ENCODE assay signal across 20 mouse cellular contexts in the genomic region with DNA sequence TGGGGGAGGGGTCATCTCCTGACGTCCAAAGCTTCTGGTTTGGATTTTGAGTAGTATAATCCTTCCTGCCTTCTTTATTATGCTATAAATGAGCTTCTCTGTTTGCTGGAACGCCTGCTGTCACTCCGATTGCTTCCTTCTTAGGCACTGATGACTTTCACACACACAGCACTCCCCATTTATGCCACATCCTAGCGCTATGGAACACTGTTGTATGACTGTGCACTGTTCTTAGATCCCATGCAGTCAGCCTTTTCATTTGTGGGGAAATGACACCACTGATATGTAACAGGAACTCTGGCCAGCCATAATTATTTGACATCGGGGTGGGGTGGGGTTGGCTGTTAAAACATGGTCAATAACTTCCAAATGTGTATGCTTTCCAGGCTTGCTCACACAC.
DNase-seq lines count a peak whose midpoint lies in the region; ATAC-seq and TF ChIP-seq lines count a peak whose summit lies in the region.
"Had no signal": no experiment of that assay in that cellular context is flagged by ENCODE, and none has a peak within 500 bp of the region (broad histone marks: within the 10 kb centered on the region; RNA-seq: fewer than 3 reads in every experiment).

No protein-coding gene starts in this region.

- WGBS in intestine, postnatal 0 days, result 41% methylated on average over 5 of the region's 5 CpGs
- 52% methylated on average over 5 of the region's 5 CpGs for WGBS in intestine, embryonic 16.5 days
- 57% methylated on average over 5 of the region's 5 CpGs for WGBS in neural tube, embryonic 15.5 days
- WGBS in stomach, postnatal 0 days, result 57% methylated on average over 5 of the region's 5 CpGs
- WGBS in heart, embryonic 11.5 days (ENCODE audit: insufficient replicate concordance), result 73% methylated on average over 5 of the region's 5 CpGs

- no peaks in the 10 kb centered on the region for H3K9me3 ChIP-seq in intestine, postnatal 0 days (ENCODE audit: control insufficient read depth)
- H3K9me3 ChIP-seq in intestine, embryonic 16.5 days (ENCODE audit: control insufficient read depth, low read length), result no peaks in the 10 kb centered on the region
- H3K9me3 ChIP-seq in neural tube, embryonic 15.5 days (replicated peaks), result no peaks in the 10 kb centered on the region
- H3K9me3 ChIP-seq in stomach, postnatal 0 days (ENCODE audit: control insufficient read depth, low read length), result no peaks in the 10 kb centered on the region
- no peaks in the 10 kb centered on the region for H3K9me3 ChIP-seq in heart, embryonic 11.5 days (replicated peaks; ENCODE audit: control insufficient read depth, low read length)
- H3K9me3 ChIP-seq: embryonic facial prominence, embryonic 12.5 days; embryonic facial prominence, embryonic 15.5 days; forebrain, embryonic 10.5 days; forebrain, embryonic 12.5 days had no signal

- peak; percentile 15 for DNase-seq in gastrocnemius, postnatal 14 days
- DNase-seq in gastrocnemius, postnatal 4 days (ENCODE audit: low spot score in 2 of 2), result no peak
- no peak for DNase-seq in neural tube, embryonic 10.5 days (ENCODE audit: extremely low spot score, low spot score)
- peak; percentile 26 for DNase-seq in stomach, postnatal 0 days (ENCODE audit: low spot score)
- DNase-seq: adrenal gland, adult 2 months; adrenal gland, postnatal 10 days; adrenal gland, postnatal 25 days; cerebellum, postnatal 36 days; embryo, embryonic 11 days had no signal

- TF ChIP-seq EP300 in stomach, postnatal 0 days (optimal IDR thresholded peaks at IDR 0.05), result no peak

- H3K27ac ChIP-seq in intestine, postnatal 0 days (ENCODE audit: low read depth, low read length), result no peak overlapping the region
- H3K27ac ChIP-seq in intestine, embryonic 16.5 days (ENCODE audit: low read length), result no peak overlapping the region
- no peak overlapping the region for H3K27ac ChIP-seq in neural tube, embryonic 15.5 days (replicated peaks)
- H3K27ac ChIP-seq in stomach, postnatal 0 days (replicated peaks), result no peak overlapping the region
- no peak overlapping the region for H3K27ac ChIP-seq in heart, embryonic 11.5 days (ENCODE audit: low read depth, low read length)
- H3K27ac ChIP-seq: embryonic facial prominence, embryonic 12.5 days; embryonic facial prominence, embryonic 15.5 days; forebrain, embryonic 10.5 days; forebrain, embryonic 12.5 days had no signal

- H3K4me2 ChIP-seq in intestine, postnatal 0 days (replicated peaks; ENCODE audit: low read depth), result no peak overlapping the region
- H3K4me2 ChIP-seq in intestine, embryonic 16.5 days (ENCODE audit: low read depth, low read length), result no peak overlapping the region
- no peak overlapping the region for H3K4me2 ChIP-seq in neural tube, embryonic 15.5 days
- H3K4me2 ChIP-seq in stomach, postnatal 0 days (replicated peaks; ENCODE audit: low read depth), result no peak overlapping the region
- H3K4me2 ChIP-seq in heart, embryonic 11.5 days, result no peak overlapping the region
- H3K4me2 ChIP-seq: embryonic facial prominence, embryonic 12.5 days; embryonic facial prominence, embryonic 15.5 days; forebrain, embryonic 12.5 days had no signal

- H3K9ac ChIP-seq in intestine, postnatal 0 days (ENCODE audit: low read depth, low read length), result no peak overlapping the region
- H3K9ac ChIP-seq in intestine, embryonic 16.5 days (ENCODE audit: low read depth, low read length), result no peak overlapping the region
- no peak overlapping the region for H3K9ac ChIP-seq in neural tube, embryonic 15.5 days (replicated peaks)
- no peak overlapping the region for H3K9ac ChIP-seq in stomach, postnatal 0 days (ENCODE audit: low read length)
- H3K9ac ChIP-seq in heart, embryonic 11.5 days (ENCODE audit: low read depth, low read length), result no peak overlapping the region
- H3K9ac ChIP-seq: embryonic facial prominence, embryonic 12.5 days; embryonic facial prominence, embryonic 15.5 days; forebrain, embryonic 12.5 days had no signal

- no peaks in the 10 kb centered on the region for H3K27me3 ChIP-seq in intestine, postnatal 0 days (replicated peaks; ENCODE audit: control insufficient read depth, insufficient read depth, low read length)
- H3K27me3 ChIP-seq in intestine, embryonic 16.5 days (replicated peaks; ENCODE audit: control insufficient read depth, insufficient read depth, low read length), result no peaks in the 10 kb centered on the region
- H3K27me3 ChIP-seq in neural tube, embryonic 15.5 days (replicated peaks), result no peaks in the 10 kb centered on the region
- H3K27me3 ChIP-seq in stomach, postnatal 0 days (ENCODE audit: control insufficient read depth, insufficient read depth, low read length), result no peaks in the 10 kb centered on the region
- H3K27me3 ChIP-seq in heart, embryonic 11.5 days (ENCODE audit: control insufficient read depth, insufficient read depth, low read length), result no peaks in the 10 kb centered on the region
- H3K27me3 ChIP-seq: embryonic facial prominence, embryonic 12.5 days; embryonic facial prominence, embryonic 15.5 days; forebrain, embryonic 12.5 days had no signal

- 0 out of 2 replicates have a peak, but pooled peaks have one; percentile 2 for TF ChIP-seq CTCF in intestine, postnatal 0 days (IDR thresholded peaks at IDR 0.05; ENCODE audit: low read depth)
- TF ChIP-seq CTCF in stomach, postnatal 0 days (IDR thresholded peaks at IDR 0.05; ENCODE audit: low read depth), result no peak

- ATAC-seq in intestine, postnatal 0 days, result peak; percentile 68
- ATAC-seq in intestine, embryonic 16.5 days, result no peak
- peak; percentile 33; the same call in 1 of the 2 replicates for ATAC-seq in neural tube, embryonic 15.5 days (ENCODE audit: low FRiP score)
- ATAC-seq in stomach, postnatal 0 days (ENCODE audit: low FRiP score, low TSS enrichment), result peak; percentile 80
- no peak for ATAC-seq in heart, embryonic 11.5 days (replicated peaks; ENCODE audit: insufficient number of reproducible peaks, low FRiP score, low TSS enrichment)
- ATAC-seq: forebrain, embryonic 14.5 days; forebrain, embryonic 16.5 days had no signal

- no peaks in the 10 kb centered on the region for H3K36me3 ChIP-seq in intestine, postnatal 0 days (ENCODE audit: control insufficient read depth, insufficient read depth)
- H3K36me3 ChIP-seq in intestine, embryonic 16.5 days (ENCODE audit: control insufficient read depth, insufficient read depth, low read length), result no peaks in the 10 kb centered on the region
- no peaks in the 10 kb centered on the region for H3K36me3 ChIP-seq in neural tube, embryonic 15.5 days
- no peaks in the 10 kb centered on the region for H3K36me3 ChIP-seq in stomach, postnatal 0 days (ENCODE audit: control insufficient read depth, insufficient read depth, low read length)
- H3K36me3 ChIP-seq in heart, embryonic 11.5 days (ENCODE audit: control insufficient read depth, insufficient read depth, low read length), result no peaks in the 10 kb centered on the region
- H3K36me3 ChIP-seq: embryonic facial prominence, embryonic 12.5 days; embryonic facial prominence, embryonic 15.5 days; forebrain, embryonic 10.5 days; forebrain, embryonic 12.5 days had no signal

- intact Hi-C loops in gastrocnemius, postnatal 14 days (cut with DNase I; ENCODE audit: low total_unique reads), result no loop called here

- no peaks in the 10 kb centered on the region for H3K4me1 ChIP-seq in intestine, postnatal 0 days (replicated peaks; ENCODE audit: control insufficient read depth, insufficient read depth, low read length)
- 0 out of 2 replicates have a peak, but pooled peaks cover 9% of the 10 kb centered on the region for H3K4me1 ChIP-seq in intestine, embryonic 16.5 days (ENCODE audit: control insufficient read depth, insufficient read depth, low read length)
- peaks cover 12% of the 10 kb centered on the region for H3K4me1 ChIP-seq in neural tube, embryonic 15.5 days
- H3K4me1 ChIP-seq in stomach, postnatal 0 days (replicated peaks; ENCODE audit: control insufficient read depth, insufficient read depth), result peaks cover 5% of the 10 kb centered on the region; the same call in 1 of the 2 replicates
- peaks cover 9% of the 10 kb centered on the region for H3K4me1 ChIP-seq in heart, embryonic 11.5 days (ENCODE audit: control insufficient read depth, insufficient read depth, low read length)

- no peak overlapping the region for H3K4me3 ChIP-seq in intestine, postnatal 0 days (ENCODE audit: low read depth, low read length)
- H3K4me3 ChIP-seq in intestine, embryonic 16.5 days (ENCODE audit: low read length), result no peak overlapping the region
- no peak overlapping the region for H3K4me3 ChIP-seq in neural tube, embryonic 15.5 days (replicated peaks)
- H3K4me3 ChIP-seq in stomach, postnatal 0 days (ENCODE audit: low read depth, low read length), result no peak overlapping the region
- no peak overlapping the region for H3K4me3 ChIP-seq in heart, embryonic 11.5 days (ENCODE audit: low read depth, low read length)
- H3K4me3 ChIP-seq: embryonic facial prominence, embryonic 12.5 days; embryonic facial prominence, embryonic 15.5 days; erythroblast, embryonic 14.5 days; forebrain, embryonic 10.5 days; forebrain, embryonic 12.5 days had no signal

Comparison
In these comparisons a context has a peak if more than half of its experiments do, and no peak if none do; other contexts are left out.
1. DNase-seq: peak in gastrocnemius, postnatal 14 days (single experiment) and stomach, postnatal 0 days (single experiment); none in gastrocnemius, postnatal 4 days (0 of 2) and neural tube, embryonic 10.5 days (single experiment).
2. ATAC-seq: peak in intestine, postnatal 0 days (single experiment), neural tube, embryonic 15.5 days (single experiment) and stomach, postnatal 0 days (single experiment); none in intestine, embryonic 16.5 days (single experiment) and heart, embryonic 11.5 days (single experiment).